Mouse (Mus musculus): ENCODE results near the gene Trp53i13.
A peak's percentile ranks its signal among the peaks of the same experiment; 100 is the strongest.

Trp53i13 gene

DNA sequence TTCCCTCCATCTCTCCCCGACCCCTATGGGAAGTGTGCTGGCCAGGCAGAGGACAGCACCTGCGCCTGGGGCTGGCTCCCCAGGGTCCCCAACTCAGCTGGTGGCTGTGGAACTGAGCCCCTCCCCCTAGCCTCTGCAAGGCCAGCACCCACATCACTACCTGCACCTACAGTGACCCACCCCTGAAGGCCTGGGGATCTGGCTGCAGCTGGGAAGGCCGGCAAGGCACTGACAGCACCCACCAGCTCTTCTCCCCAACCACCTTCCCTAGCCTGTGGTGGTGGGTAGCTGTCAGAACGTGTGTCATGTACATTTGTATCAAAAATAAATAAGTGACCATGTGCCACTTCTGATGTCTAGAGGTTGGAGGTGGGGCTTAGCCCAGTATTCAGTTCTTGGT, 8.4 kb downstream of the Trp53i13 start:
- DNase-seq: no peak

DNA sequence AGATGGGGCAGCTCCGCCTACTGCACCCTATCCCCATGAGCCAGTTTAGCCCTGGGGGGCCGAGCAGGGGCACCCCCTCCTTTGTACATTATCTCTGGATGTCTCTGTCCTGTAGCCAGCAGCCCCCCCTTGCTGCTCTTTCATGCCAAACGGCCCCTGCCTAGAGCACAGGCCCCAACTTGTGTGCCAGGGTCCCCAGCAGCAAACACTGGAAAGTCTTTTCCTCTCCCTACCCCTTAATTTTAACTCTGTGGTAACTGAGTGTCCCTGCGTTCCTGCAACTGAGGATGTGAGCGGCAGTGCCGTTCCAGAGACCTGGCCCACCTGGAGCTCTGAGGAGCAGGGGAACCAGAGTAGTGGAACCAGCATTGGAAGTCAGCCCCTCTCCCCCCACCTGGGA, 8.8 kb downstream of the Trp53i13 start:
- DNase-seq: no peak

DNA sequence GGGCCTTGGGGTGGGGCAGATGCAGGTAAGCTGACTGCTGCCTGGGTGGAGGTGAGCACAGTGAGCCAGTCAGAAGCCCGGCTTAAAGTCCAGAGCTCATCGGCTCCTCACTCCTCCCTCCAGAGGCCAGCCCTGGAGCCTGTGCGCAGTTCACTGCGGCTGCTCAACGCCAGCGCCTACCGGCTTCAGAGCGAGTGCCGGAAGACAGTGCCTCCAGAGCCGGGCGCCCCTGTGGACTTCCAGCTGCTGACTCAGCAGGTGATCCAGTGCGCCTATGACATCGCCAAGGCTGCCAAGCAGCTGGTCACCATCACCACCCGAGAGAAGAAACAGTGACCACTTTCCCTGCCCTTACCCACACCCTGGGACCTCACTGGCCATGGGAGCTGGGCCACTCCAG, 9.5 kb downstream of the Trp53i13 start:
- DNase-seq: no peak

DNA sequence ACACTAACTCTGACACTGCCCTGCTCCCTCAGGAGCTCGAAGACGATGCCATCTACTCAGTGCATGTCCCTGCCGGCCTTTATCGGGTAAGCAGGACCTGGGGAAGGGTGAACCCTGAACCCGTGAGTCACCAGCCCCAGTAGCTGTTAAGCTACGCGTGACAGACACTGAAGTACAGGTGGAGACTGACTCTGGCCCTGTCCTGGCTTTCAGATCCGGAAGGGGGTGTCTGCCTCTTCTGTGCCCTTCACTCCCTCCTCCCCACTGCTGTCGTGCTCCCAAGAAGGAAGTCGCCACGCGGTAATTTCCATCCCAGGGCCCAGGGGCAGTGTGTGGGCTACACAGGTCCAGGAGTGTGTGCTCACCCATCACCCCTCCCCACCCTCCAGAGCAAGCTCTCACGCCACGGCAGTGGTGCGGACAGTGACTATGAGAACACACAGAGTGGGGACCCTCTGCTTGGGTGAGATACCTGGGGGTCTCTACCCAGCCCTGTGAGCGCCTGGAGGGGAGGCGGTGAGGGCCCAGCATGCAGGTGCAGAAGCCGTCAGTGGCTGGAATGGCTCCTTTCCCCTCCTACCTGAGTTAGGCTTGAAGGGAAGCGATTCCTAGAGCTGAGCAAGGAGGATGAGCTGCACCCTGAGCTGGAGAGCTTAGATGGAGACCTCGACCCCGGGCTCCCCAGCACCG, 10.3 kb downstream of the Trp53i13 start:
- no peak for DNase-seq

GRCm38 (mm10) chr11:77504377-77504776, 11.4 kb downstream of the Trp53i13 start:
- DNase-seq: no peak

- DNase-seq: peak; percentile 46
These were observed 12.3 kb downstream of the Trp53i13 start for GRCm38 (mm10) chr11:77503511-77503910.

DNA sequence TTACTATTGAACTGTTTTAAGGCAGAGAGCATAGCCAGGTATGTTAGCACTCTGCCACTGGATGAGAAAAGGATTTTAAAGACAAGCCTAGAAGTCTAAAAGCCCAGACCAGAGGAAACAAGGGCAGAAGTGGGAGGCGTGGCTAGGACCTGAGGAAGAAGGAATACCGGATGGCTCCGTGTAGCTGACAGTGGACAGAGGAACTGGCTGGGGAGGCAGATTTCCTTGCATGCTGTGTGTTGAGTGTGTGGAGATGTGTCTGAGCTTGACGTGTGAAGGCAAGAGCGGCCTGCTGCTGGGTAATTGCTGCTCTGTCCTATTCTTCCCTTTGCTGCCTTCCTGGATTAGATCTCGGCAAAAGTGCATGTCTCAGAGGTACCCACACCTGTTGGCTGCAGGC, 13.3 kb downstream of the Trp53i13 start:
- no peak for DNase-seq

DNA sequence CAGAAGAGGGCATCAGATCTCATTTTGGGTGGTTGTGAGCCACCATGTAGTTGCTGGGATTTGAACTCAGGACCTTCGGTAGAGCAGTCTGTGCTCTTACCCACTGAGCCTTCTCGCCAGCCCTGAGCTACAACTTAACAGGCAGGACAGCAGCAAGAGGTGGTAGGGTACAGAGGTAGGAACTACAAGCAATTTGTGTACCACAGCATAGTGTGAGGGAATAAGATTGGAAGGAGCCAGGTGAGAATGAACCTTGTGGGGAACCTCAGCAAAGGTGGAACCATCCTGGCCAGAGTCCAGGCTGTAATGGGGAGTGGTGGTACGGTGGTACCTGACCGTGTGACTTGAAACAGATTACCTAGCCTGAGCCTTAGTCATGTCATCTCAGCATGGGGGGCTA, 13.8 kb downstream of the Trp53i13 start:
- DNase-seq: no peak

GRCm38 (mm10) chr11:77501392-77501791, 14.4 kb downstream of the Trp53i13 start:
- peak; percentile 87 for DNase-seq

- no peak for DNase-seq
These were observed 15.1 kb downstream of the Trp53i13 start for GRCm38 (mm10) chr11:77500361-77501325.

- DNase-seq: no peak
These were observed 16.4 kb downstream of the Trp53i13 start for GRCm38 (mm10) chr11:77499354-77499753.

DNA sequence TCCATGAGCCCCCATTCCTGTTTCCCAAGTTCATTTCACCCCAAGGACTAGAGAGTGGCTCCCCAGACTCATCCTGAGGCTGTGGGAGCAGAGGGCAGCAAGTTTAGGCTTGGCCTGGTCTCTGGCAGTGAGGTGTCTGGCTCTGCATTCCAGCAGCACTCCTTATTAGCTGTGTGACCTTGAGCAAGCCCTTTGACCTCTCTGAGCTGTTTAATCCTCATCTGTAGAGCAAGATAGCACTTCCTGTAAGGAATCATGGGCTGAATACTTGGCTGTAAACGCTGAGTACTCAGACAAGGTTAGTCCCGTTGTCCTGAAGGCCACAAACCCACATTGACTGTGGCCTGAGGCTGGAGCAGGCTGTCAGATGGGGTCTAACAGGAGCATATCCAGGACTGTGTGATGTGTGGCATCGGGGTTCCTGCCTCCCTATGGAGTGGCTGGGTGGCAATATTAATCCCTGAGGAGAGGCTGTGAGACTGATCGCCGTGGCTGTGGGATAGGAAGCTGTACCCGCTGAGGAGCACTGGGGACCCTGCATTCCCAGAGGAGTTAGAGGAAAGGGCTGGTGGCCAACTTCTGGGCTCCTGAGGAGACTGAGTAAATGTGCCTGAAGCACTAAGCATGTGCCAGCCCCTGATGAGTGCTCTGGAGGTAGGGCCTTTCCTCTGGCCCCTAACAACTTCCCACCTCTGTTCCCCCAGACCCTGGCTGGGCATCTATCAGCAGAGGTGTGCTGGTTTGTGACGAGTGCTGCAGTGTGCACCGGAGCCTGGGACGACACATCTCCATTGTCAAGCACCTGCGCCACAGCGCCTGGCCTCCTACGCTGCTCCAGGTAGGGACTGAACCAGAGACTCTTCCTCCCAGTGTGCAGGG, 17.3 kb downstream of the Trp53i13 start:
- no peak for DNase-seq

DNA sequence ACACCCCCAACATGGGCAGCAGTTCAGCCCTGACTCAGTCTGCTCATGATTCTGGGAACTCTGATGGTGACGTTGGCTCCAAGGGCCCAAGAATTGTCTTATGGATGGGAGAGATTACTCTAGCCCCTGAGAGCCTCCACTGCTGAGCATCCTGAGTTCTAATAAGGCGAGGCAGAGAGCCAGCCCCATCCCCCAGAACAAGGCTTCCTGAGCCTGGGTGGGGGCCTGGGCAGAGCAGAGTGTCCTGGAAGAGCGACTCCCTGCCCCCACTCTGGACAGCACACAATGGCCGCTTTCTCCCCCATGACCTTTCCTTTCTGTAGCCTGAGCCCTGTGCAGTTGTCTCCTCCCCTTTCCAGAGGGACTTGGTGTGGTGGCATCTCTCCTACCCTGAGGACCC, 17.9 kb downstream of the Trp53i13 start:
- peak; percentile 57 for DNase-seq

- peak; percentile 88 for DNase-seq
These were observed 18.4 kb downstream of the Trp53i13 start for GRCm38 (mm10) chr11:77497341-77497756.

GRCm38 (mm10) chr11:77495507-77495906, 20.3 kb downstream of the Trp53i13 start:
- DNase-seq: no peak

DNA sequence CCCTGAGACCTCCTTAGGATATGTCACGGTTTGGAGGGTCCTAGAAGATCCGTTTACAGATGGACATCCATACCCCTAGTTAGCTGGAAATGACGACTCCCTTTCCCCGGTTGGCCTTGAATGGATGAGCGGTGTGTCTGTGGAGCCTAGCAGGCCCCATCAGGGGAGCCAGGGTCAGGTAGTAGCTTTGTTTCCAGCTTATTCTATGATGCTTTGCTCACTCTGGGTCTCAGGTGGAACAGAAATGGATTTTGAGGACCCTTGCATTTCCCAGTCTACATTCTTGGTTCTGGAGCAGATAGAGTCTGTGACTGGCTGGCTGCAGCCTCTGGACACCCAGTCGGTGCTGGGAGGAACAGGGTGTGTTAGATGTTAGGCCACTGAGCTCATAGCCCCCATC, 21.0 kb downstream of the Trp53i13 start:
- no peak for DNase-seq

DNA sequence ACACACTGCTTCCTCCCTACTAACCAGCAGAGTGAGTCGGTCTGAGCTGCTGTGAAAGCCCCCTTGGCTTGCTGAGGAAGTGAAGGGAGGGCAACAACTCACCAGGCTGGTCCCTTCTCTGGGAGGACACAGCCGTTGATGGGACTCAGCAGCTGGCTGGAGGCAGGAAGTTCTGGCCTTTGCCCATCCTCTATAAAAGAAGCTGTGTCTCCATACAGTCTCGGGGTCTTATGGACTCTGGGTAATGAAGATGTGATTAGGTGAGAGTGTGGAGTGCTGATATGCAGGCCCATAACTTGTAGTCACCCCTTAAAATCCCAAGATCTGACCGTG, 21.5 kb downstream of the Trp53i13 start:
- no peak for DNase-seq

- DNase-seq: peak; percentile 60
These were observed 22.1 kb downstream of the Trp53i13 start, which contains the start of gene Git1 for GRCm38 (mm10) chr11:77493512-77494343. Git1 (plus strand) TSS chr11:77493562.

DNA sequence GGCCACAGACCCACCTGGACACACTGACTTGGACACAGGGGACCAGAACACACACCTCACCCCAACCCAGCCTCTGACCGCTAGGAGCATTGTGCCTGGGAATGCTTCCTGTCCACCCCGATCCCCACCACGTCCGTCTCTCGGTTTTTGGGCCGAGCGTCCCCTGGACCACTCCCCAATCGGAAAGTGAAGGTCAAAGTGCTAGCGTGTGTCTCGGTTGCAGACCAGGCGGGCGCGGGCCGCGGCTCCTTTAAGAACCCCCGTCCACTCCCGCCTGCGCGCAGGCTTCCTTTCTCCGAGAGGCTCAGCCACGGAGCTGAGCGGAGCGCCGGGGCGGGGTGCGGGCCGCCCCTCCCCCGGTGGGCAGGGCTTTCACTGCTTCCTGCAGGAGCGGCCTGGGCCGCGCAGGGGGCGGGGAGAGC, 22.9 kb downstream of the Trp53i13 start:
- DNase-seq: peak; percentile 94

- DNase-seq: no peak
These were observed 23.4 kb downstream of the Trp53i13 start for GRCm38 (mm10) chr11:77492311-77492871.

- peak; percentile 63 for DNase-seq
These were observed 24.1 kb downstream of the Trp53i13 start for GRCm38 (mm10) chr11:77491502-77492291.

All from lung, postnatal 14 days (tissue).